Mouse (Mus musculus): ENCODE measurements around the gene Atg10. TPM values are rescaled to one million over a fixed set of nuclear protein-coding genes. Genes with fewer than 3 reads are reported as not detected.
A peak's percentile ranks its signal among the peaks of the same experiment; 100 is the strongest.

Atg10 gene
- polyA plus RNA-seq, 1 experiment from 2014 or later, result 16.0 TPM

DNA sequence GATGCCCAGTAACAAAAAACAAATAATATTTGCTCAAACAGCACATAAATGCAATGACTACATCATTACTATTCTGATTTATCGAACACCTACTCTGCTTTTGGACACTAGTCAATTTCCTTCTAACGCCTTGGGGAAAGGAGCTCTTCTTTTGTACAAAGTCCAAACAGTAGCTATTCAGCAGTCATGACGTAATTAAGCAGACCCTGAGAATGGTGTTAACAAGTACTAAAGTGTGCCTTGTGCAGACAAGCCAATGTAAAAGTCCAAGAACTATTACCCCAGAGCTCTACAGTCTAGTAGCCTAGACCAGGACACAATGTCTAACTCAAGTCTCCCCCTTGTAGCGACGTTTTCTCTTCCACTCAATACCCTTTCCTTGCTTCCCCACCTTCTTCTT, 67.5 kb downstream of the Atg10 start:
- no peak for ATAC-seq (ENCODE audit: low FRiP score)
- Histone ChIP-seq H3K36me3 (replicated peaks) (no peaks in the 10 kb centered on the region), H3K9me3 (no peaks in the 10 kb centered on the region), H3K4me2 (no peak overlapping the region), H3K9ac (no peak overlapping the region), H3K27ac (no peak overlapping the region), H3K27me3 (no peaks in the 10 kb centered on the region), H3K4me1 (no peaks in the 10 kb centered on the region), H3K4me3 (replicated peaks) (no peak overlapping the region)
- WGBS, result 78% methylated on average over 5 of the region's 5 CpGs

DNA sequence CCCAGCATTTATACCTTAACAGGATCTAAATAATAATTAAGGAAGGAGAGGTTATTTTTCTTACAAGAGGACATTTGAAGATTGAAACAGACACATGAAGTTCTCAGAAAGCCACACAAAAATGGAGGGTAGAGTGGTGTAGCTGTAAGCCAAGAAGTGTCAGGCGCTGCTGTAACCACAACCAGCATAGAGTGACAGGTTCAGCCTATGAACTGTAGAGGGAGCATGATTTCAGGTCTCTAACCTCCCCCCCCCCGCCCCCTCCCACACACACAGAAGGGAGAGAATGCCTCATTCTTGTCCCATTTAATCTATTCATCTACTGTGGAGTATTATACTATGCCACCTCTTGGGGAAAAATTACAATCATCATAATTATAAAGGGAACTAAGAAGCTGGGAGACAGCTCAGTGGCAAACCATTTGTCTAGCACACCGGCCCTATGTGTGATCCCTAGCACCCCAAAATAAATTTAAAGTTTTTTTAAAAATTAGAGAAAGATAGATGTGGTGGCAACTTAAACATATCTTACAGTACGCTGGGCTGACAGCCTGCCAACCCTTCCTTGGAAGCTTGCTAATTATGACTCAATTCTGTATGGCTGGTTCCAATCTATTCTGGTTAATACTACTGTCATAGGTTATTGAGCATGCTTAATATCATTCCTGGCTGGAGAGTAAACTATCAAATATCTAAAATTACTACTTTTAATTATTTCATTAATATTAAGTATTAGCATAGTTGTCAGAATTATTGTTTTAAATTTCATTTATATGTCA, 68.2 kb downstream of the Atg10 start:
- H3K36me3 ChIP-seq (replicated peaks), result no peaks in the 10 kb centered on the region
- WGBS, result 89% methylated on average over 3 of the region's 4 CpGs
- H3K9ac ChIP-seq, result no peak overlapping the region
- no peak overlapping the region for H3K27ac ChIP-seq
- no peaks in the 10 kb centered on the region for H3K9me3 ChIP-seq
- no peaks in the 10 kb centered on the region for H3K27me3 ChIP-seq
- ATAC-seq (ENCODE audit: low FRiP score), result peak; percentile 30; the same call in 1 of the 2 replicates
- no peaks in the 10 kb centered on the region for H3K4me1 ChIP-seq
- H3K4me3 ChIP-seq (replicated peaks), result no peak overlapping the region
- no peak overlapping the region for H3K4me2 ChIP-seq

DNA sequence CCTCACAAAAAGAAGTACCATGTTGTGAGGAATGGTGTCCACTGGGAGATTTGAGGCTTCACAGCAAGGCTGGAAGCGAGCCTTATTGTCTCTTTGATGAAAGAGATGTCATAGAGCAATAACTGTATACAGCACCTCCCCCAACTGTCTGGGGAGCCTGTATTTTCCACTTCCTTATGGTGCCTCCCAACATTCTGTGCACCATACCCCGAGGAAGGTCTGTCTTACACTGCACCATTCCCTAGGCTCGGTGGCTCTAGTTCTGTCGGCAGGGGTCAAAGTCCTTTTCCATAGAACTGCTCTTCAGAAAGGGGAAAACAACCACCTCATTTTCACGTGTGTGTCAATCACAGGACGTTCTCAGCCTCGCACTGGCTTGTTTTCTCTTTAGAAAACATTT, 69.1 kb downstream of the Atg10 start:
- Histone ChIP-seq H3K27me3 (no peaks in the 10 kb centered on the region), H3K4me3 (replicated peaks) (no peak overlapping the region), H3K9ac (no peak overlapping the region), H3K9me3 (no peaks in the 10 kb centered on the region), H3K4me1 (no peaks in the 10 kb centered on the region), H3K36me3 (replicated peaks) (no peaks in the 10 kb centered on the region), H3K4me2 (no peak overlapping the region), H3K27ac (no peak overlapping the region)
- WGBS, result 78% methylated on average over 7 of the region's 7 CpGs
- no peak for ATAC-seq (ENCODE audit: low FRiP score)

DNA sequence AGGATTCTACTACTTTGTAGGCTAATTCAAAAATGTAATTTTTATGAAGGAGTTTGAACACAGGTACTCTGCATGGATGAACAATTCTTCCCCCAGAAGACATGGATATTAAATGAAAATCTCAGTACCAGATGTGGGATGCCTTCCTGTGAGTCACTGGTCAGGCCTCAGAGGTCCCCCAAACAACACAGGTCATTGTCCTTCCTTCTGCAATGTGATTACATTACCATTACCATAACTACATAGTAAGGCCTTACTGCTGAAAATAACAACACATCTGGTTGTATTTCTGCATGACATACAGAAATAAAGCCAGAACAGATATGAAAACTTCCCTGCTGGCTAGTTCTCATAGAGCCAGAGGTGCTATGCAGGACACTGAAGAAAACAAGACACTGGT, 87.4 kb downstream of the Atg10 start:
- no peak for ATAC-seq (ENCODE audit: low FRiP score)
- no peak overlapping the region for H3K9ac ChIP-seq

GRCm38 (mm10) chr13:91133334-91133890, 90.4 kb downstream of the Atg10 start:
- no peak overlapping the region for H3K4me2 ChIP-seq

More for the DNA sequence above, 87.4 kb downstream of the Atg10 start:
- Histone ChIP-seq H3K27me3 (no peaks in the 10 kb centered on the region), H3K4me3 (replicated peaks) (no peak overlapping the region), H3K27ac (no peak overlapping the region), H3K4me2 (no peak overlapping the region), H3K36me3 (replicated peaks) (no peaks in the 10 kb centered on the region), H3K9me3 (no peaks in the 10 kb centered on the region), H3K4me1 (no peaks in the 10 kb centered on the region)

GRCm38 (mm10) chr13:91129071-91129470, 94.7 kb downstream of the Atg10 start:
- 0 out of 2 replicates have a peak, but pooled peaks have one; percentile 39 for ATAC-seq (ENCODE audit: low FRiP score)
- Histone ChIP-seq H3K4me3 (replicated peaks) (no peak overlapping the region), H3K27me3 (no peaks in the 10 kb centered on the region), H3K4me1 (peaks cover 8% of the 10 kb centered on the region), H3K4me2 (no peak overlapping the region), H3K27ac (no peak overlapping the region), H3K36me3 (replicated peaks) (no peaks in the 10 kb centered on the region), H3K9me3 (no peaks in the 10 kb centered on the region), H3K9ac (no peak overlapping the region)
- 60% methylated on average over 7 of the region's 7 CpGs for WGBS

More at GRCm38 (mm10) chr13:91133334-91133890, 90.4 kb downstream of the Atg10 start:
- H3K9me3 ChIP-seq, result no peaks in the 10 kb centered on the region
- no peak overlapping the region for H3K9ac ChIP-seq
- no peak overlapping the region for H3K4me3 ChIP-seq (replicated peaks)
- no peak for ATAC-seq (ENCODE audit: low FRiP score)
- no peaks in the 10 kb centered on the region for H3K27me3 ChIP-seq
- no peak overlapping the region for H3K27ac ChIP-seq
- peaks cover 7% of the 10 kb centered on the region for H3K4me1 ChIP-seq
- no peaks in the 10 kb centered on the region for H3K36me3 ChIP-seq (replicated peaks)
- WGBS, result 79% methylated on average over 5 of the region's 5 CpGs

DNA sequence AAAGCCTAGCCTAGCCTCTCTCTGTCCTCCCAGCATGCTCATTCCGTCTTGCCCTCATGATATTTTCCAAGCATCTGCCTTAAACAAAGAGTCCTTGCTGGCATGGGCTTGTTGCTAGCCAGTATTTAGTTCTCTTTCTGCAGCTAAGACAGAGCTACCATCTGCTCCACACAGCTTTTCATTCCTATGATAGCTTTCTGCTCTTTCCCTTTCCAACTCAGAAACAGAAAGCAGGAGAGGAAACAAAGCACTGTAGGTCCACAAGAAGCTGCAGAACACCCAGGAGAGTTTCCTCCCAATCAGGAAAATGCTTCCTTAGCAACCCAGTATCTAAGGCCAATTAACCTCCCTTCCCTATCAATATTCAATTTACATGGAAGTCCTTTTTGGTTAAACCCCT, 95.2 kb downstream of the Atg10 start:
- Histone ChIP-seq H3K36me3 (replicated peaks) (no peaks in the 10 kb centered on the region), H3K27me3 (no peaks in the 10 kb centered on the region), H3K27ac (no peak overlapping the region; the same call in 1 of the 2 replicates), H3K4me2 (no peak overlapping the region), H3K9me3 (no peaks in the 10 kb centered on the region), H3K9ac (no peak overlapping the region), H3K4me3 (replicated peaks) (no peak overlapping the region), H3K4me1 (peaks cover 8% of the 10 kb centered on the region)
- peak; percentile 56; the same call in 1 of the 2 replicates for ATAC-seq (ENCODE audit: low FRiP score)
- 59% methylated on average over 1 of the region's 1 CpGs for WGBS

DNA sequence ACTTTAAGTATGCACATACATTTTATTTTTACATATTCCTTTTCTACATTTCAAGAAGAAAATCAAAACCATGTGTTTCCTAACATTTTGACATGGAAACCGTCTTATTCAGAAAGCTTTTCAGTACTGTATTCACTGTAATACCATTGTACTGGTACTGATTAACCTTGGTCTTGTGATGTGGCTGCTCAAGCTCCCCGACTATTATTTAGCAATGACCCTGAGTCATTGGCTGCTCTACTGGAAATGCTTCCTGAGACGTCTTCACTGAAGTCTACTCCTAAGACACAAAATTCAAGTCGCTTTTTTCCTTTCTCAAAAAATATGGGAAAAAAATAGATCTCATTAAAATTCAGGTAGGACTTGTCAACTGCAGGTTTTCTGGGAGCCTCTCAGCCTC, 105.6 kb downstream of the Atg10 start:
- Histone ChIP-seq H3K27me3 (no peaks in the 10 kb centered on the region), H3K27ac (no peak overlapping the region), H3K4me1 (no peaks in the 10 kb centered on the region), H3K9me3 (no peaks in the 10 kb centered on the region; the same call in 1 of the 2 replicates), H3K4me2 (no peak overlapping the region), H3K4me3 (replicated peaks) (no peak overlapping the region), H3K9ac (no peak overlapping the region), H3K36me3 (replicated peaks) (no peaks in the 10 kb centered on the region)
- no peak for ATAC-seq (ENCODE audit: low FRiP score)
- 88% methylated on average over 4 of the region's 4 CpGs for WGBS

DNA sequence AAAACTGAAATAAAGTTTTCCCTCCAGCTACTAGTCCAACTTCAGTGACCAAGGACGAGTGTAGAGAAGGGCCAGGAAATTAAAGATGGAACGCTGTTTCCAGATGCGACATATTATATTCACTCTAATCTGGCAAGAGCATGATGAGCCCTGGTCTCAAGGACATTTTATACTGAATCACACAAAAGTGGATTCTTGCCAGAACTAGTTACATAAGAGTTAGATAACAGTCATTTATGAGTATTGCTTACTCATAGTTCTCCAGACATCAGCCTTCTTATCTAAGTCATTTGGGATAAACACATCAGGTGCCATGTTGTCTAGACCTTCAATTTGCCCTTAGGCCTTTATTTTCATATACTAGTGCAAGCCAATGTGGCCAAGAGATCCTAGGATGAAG, 108.9 kb downstream of the Atg10 start:
- H3K27me3 ChIP-seq, result no peaks in the 10 kb centered on the region
- ATAC-seq (ENCODE audit: low FRiP score), result no peak
- H3K36me3 ChIP-seq (replicated peaks), result no peaks in the 10 kb centered on the region
- WGBS, result 88% methylated on average over 3 of the region's 3 CpGs
- no peaks in the 10 kb centered on the region; the same call in 1 of the 2 replicates for H3K9me3 ChIP-seq
- no peak overlapping the region for H3K9ac ChIP-seq
- no peaks in the 10 kb centered on the region for H3K4me1 ChIP-seq
- no peak overlapping the region for H3K4me3 ChIP-seq (replicated peaks)
- H3K4me2 ChIP-seq, result no peak overlapping the region
- no peak overlapping the region for H3K27ac ChIP-seq

DNA sequence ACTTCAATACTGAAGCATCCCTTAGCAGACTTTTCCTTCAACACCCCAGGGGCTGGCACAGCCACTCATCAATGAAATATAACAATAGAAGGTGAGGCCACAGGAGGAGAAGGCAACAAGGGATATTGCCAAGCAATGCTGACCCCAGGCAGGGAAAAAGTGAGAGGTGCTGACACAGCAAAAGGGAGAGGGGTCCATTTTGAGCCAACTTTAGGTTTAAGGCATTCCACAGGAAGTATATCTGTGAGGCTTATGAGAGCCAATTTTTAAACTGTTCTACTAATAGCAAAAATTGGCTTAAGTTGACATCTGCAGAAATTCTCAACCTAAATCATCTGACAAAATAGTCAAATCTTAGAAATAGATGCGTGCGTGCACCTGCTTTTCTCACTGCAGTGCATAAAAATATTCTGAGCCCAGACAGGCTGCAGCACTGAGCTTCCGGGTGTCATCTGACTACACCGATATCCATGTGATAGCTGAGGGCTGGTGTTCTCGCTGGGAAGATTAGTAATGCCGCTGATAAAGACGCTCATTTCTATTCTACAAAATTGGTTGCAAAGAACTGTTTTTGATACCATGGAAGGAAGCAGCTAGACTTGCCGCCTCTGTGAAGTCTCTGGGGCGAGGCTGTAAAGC, 116.3 kb downstream of the Atg10 start:
- Histone ChIP-seq H3K4me3 (replicated peaks) (no peak overlapping the region), H3K4me2 (no peak overlapping the region), H3K27ac (no peak overlapping the region), H3K27me3 (no peaks in the 10 kb centered on the region), H3K4me1 (no peaks in the 10 kb centered on the region), H3K9me3 (no peaks in the 10 kb centered on the region), H3K36me3 (replicated peaks) (no peaks in the 10 kb centered on the region), H3K9ac (no peak overlapping the region)
- no peak for ATAC-seq (ENCODE audit: low FRiP score)
- 95% methylated on average over 9 of the region's 9 CpGs for WGBS

DNA sequence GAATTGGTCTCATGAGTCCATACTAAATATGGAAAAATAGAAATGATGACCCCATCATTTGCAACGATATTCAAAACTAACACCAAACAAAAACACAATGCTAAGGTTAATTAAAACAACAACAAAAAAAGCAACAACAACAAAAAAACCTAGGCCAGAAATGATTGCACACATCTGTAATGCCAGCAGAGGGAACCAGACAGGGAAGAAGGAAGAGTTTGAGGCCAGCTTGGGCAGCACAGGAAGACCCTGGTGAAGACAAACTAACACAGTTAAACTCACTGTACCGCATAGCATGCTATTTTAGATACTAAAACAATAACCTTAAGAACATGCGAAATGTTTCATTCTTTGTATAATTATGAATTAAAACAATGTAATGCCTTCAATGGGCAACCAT, 121.5 kb downstream of the Atg10 start:
- no peak overlapping the region for H3K27ac ChIP-seq
- no peak for ATAC-seq (ENCODE audit: low FRiP score)
- H3K9me3 ChIP-seq, result no peaks in the 10 kb centered on the region
- H3K4me3 ChIP-seq (replicated peaks), result no peak overlapping the region
- H3K4me2 ChIP-seq, result no peak overlapping the region
- WGBS, result 91% methylated on average over 3 of the region's 3 CpGs
- no peaks in the 10 kb centered on the region for H3K36me3 ChIP-seq (replicated peaks)
- no peaks in the 10 kb centered on the region for H3K27me3 ChIP-seq
- H3K9ac ChIP-seq, result no peak overlapping the region
- no peaks in the 10 kb centered on the region for H3K4me1 ChIP-seq

GRCm38 (mm10) chr13:91100417-91100816, 123.4 kb downstream of the Atg10 start:
- Histone ChIP-seq H3K9ac (no peak overlapping the region), H3K4me2 (no peak overlapping the region), H3K9me3 (no peaks in the 10 kb centered on the region), H3K4me1 (no peaks in the 10 kb centered on the region), H3K4me3 (replicated peaks) (no peak overlapping the region), H3K36me3 (replicated peaks) (no peaks in the 10 kb centered on the region), H3K27ac (no peak overlapping the region), H3K27me3 (no peaks in the 10 kb centered on the region)
- ATAC-seq (ENCODE audit: low FRiP score), result no peak
- 77% methylated on average over 5 of the region's 5 CpGs for WGBS

All from forebrain, embryonic 12.5 days (tissue).